Mouse (Mus musculus): ENCODE measurements around the gene Lrrc28. TPM values are rescaled to one million over a fixed set of nuclear protein-coding genes. Genes with fewer than 3 reads are reported as not detected.

Lrrc28 gene
- total and polyA plus RNA-seq, 3 experiments, result 9.7 to 16.0 TPM; not detected in 1

DNA sequence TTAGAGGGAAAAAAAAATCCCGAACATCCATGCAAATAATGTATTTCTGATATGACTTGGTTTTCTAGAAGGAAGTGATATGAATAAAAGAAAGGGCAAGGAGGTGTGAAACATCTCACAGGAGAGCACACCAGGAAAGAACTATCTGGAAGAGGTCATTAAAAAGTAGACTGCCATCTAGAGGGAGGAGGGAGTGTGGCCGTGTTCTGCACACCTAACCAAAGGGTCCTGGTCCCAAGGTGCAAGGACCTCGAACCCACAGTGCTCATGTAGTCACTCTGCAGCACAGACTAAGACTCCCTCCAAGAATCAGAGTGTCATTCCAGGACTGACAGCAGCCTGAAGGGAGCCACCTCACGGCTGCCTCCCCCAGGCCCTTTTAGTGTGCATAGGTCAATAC, 124.1 kb downstream of the Lrrc28 start:
- TF ChIP-seq POLR2AphosphoS2 (IDR thresholded peaks at IDR 0.05; ENCODE audit: low read length), result no peak
- peak; percentile 48 for TF ChIP-seq SMC3 (IDR thresholded peaks at IDR 0.05; ENCODE audit: low read depth, low read length)
- TF ChIP-seq CTCF (IDR thresholded peaks at IDR 0.05 in 2 of 3, conservative IDR thresholded peaks at IDR 0.05 in 1 of 3; ENCODE audit: control insufficient read depth in 1 of 3, insufficient read depth in 1 of 3, low read depth in 2 of 3, low read length in 3 of 3, poor library complexity in 1 of 3, severe bottlenecking in 1 of 3), result peak; percentile 22 to 49 (median 30); a peak in 4 of 6 replicates
- peak; percentile 32 for TF ChIP-seq RAD21 (IDR thresholded peaks at IDR 0.05; ENCODE audit: low read depth, low read length)
- Histone ChIP-seq H3K9ac (ENCODE audit: control insufficient read depth, low read depth, low read length, poor library complexity, severe bottlenecking) (no peak overlapping the region), H3K4me3 (ENCODE audit: control insufficient read depth in 1 of 2, insufficient read depth in 1 of 2, low read depth in 2 of 2, low read length in 2 of 2) (no peak overlapping the region), H3K36me3 (ENCODE audit: control insufficient read depth in 1 of 2, insufficient read depth in 2 of 2, low read length in 2 of 2) (peaks cover 0 to 3% of the 10 kb centered on the region in 2 experiments; a peak in 1 of 4 replicates), H3K4me1 (ENCODE audit: control insufficient read depth in 1 of 2, insufficient read depth in 2 of 2, low read length in 2 of 2) (peaks cover 3 to 4% of the 10 kb centered on the region in 2 experiments; a peak in 2 of 4 replicates), H3K27ac (ENCODE audit: control insufficient read depth, low read depth, low read length) (no peak overlapping the region), H3K9me3 (replicated peaks; ENCODE audit: insufficient read depth, low read length) (no peaks in the 10 kb centered on the region), H3K27me3 (ENCODE audit: control insufficient read depth in 1 of 2, insufficient read depth in 2 of 2, low read length in 2 of 2) (no peaks in the 10 kb centered on the region), H3K79me2 (ENCODE audit: control insufficient read depth, insufficient read depth, low read length, poor library complexity) (no peaks in the 10 kb centered on the region)
- peak; percentile 36 for DNase-seq (ENCODE audit: low read depth, low spot score)

DNA sequence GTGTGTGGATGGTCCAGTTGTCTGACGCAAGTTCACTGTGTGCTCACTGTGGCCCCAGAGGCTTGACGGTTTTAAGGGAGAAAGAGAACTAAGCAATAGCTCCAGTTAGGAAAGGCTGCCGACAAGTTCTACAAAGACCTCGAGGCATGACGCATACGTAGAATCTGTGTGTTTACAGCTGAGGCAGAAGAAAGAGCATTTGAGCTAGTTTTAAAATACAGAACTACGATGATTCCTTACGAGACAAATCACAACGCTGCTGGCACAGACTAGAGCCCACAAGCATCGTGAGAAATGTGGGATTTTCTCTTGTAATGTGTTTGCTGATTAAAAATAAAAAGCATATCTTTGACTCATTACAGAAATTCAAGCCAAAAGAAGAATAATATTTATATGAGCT, 125.1 kb downstream of the Lrrc28 start:
- Histone ChIP-seq H3K79me2 (ENCODE audit: control insufficient read depth, insufficient read depth, low read length, poor library complexity) (no peaks in the 10 kb centered on the region), H3K36me3 (ENCODE audit: control insufficient read depth in 1 of 2, insufficient read depth in 2 of 2, low read length in 2 of 2) (peaks cover 0 to 3% of the 10 kb centered on the region in 2 experiments; a peak in 1 of 4 replicates), H3K27ac (ENCODE audit: control insufficient read depth, low read depth, low read length) (no peak overlapping the region), H3K9me3 (replicated peaks; ENCODE audit: insufficient read depth, low read length) (no peaks in the 10 kb centered on the region), H3K9ac (ENCODE audit: control insufficient read depth, low read depth, low read length, poor library complexity, severe bottlenecking) (no peak overlapping the region), H3K4me1 (ENCODE audit: control insufficient read depth in 1 of 2, insufficient read depth in 2 of 2, low read length in 2 of 2) (peaks cover 3 to 4% of the 10 kb centered on the region in 2 experiments; a peak in 2 of 4 replicates), H3K4me3 (ENCODE audit: control insufficient read depth in 1 of 2, insufficient read depth in 1 of 2, low read depth in 2 of 2, low read length in 2 of 2) (no peak overlapping the region), H3K27me3 (ENCODE audit: control insufficient read depth in 1 of 2, insufficient read depth in 2 of 2, low read length in 2 of 2) (no peaks in the 10 kb centered on the region)
- DNase-seq (ENCODE audit: low read depth, low spot score), result no peak
- TF ChIP-seq MAZ (IDR thresholded peaks at IDR 0.05; ENCODE audit: low read depth, low read length) (no peak), BHLHE40 (IDR thresholded peaks at IDR 0.05; ENCODE audit: borderline replicate concordance, low read depth, low read length) (no peak), ZNF384 (IDR thresholded peaks at IDR 0.05; ENCODE audit: low read depth, low read length) (no peak), GATA1 (IDR thresholded peaks at IDR 0.05; ENCODE audit: low read depth, low read length) (no peak), GABPA (IDR thresholded peaks at IDR 0.05; ENCODE audit: low read depth, low read length) (no peak), USF2 (IDR thresholded peaks at IDR 0.05; ENCODE audit: borderline replicate concordance in 1 of 2, insufficient read depth in 1 of 2, low read depth in 1 of 2, low read length in 2 of 2) (no peak), NRF1 (IDR thresholded peaks at IDR 0.05; ENCODE audit: insufficient read depth, low read depth, low read length, poor library complexity, severe bottlenecking) (no peak), TAL1 (IDR thresholded peaks at IDR 0.05; ENCODE audit: low read length) (no peak), POLR2AphosphoS2 (IDR thresholded peaks at IDR 0.05; ENCODE audit: low read length) (no peak), MXI1 (IDR thresholded peaks at IDR 0.05; ENCODE audit: low read depth, low read length) (no peak), MAFK (IDR thresholded peaks at IDR 0.05; ENCODE audit: borderline replicate concordance, low read depth, low read length) (no peak), MYB (IDR thresholded peaks at IDR 0.05; ENCODE audit: low read depth, low read length) (no peak), RCOR1 (IDR thresholded peaks at IDR 0.05; ENCODE audit: low read depth, low read length) (no peak), CTCF (IDR thresholded peaks at IDR 0.05 in 2 of 3, conservative IDR thresholded peaks at IDR 0.05 in 1 of 3; ENCODE audit: control insufficient read depth in 1 of 3, insufficient read depth in 1 of 3, low read depth in 2 of 3, low read length in 3 of 3, poor library complexity in 1 of 3, severe bottlenecking in 1 of 3) (no peak), TCF12 (IDR thresholded peaks at IDR 0.05; ENCODE audit: low read depth, low read length) (no peak), ZMIZ1 (IDR thresholded peaks at IDR 0.05; ENCODE audit: low read depth, low read length) (no peak), MAX (IDR thresholded peaks at IDR 0.05; ENCODE audit: low read length) (no peak), JUND (IDR thresholded peaks at IDR 0.05; ENCODE audit: low read depth, low read length) (no peak), POLR2AphosphoS5 (IDR thresholded peaks at IDR 0.05; ENCODE audit: borderline replicate concordance, low read depth, low read length) (no peak)
